Mouse (Mus musculus): ENCODE results near the gene Thsd4. TPM values are rescaled to one million over a fixed set of nuclear protein-coding genes. Genes with fewer than 3 reads are reported as not detected.

Thsd4 gene
- polyA plus RNA-seq, 1 experiment = 4.3 TPM

GRCm38 (mm10) chr9:60317291-60317690 lies 204.6 kb downstream of the Thsd4 start:
- Histone ChIP-seq H3K36me3 (ENCODE audit: control insufficient read depth, insufficient read depth, low read length) (no peaks in the 10 kb centered on the region), H3K4me1 (replicated peaks; ENCODE audit: control insufficient read depth, insufficient read depth, low read length) (no peaks in the 10 kb centered on the region), H3K4me3 (ENCODE audit: control insufficient read depth, insufficient read depth, low read length) (no peak overlapping the region), H3K27me3 (ENCODE audit: control insufficient read depth, insufficient read depth, low read length) (no peaks in the 10 kb centered on the region), H3K27ac (ENCODE audit: control insufficient read depth, insufficient read depth, low read length) (no peak overlapping the region)
- 96% methylated on average over 8 of the region's 8 CpGs for WGBS
- no peak for TF ChIP-seq CTCF (IDR thresholded peaks at IDR 0.05; ENCODE audit: borderline replicate concordance, control insufficient read depth, extremely low read depth, insufficient read depth, low read length, poor library complexity)
- TF ChIP-seq POLR2A (IDR thresholded peaks at IDR 0.05; ENCODE audit: control insufficient read depth, extremely low read depth, insufficient read depth, low read length, poor library complexity) = no peak
- no peak for DNase-seq

DNA sequence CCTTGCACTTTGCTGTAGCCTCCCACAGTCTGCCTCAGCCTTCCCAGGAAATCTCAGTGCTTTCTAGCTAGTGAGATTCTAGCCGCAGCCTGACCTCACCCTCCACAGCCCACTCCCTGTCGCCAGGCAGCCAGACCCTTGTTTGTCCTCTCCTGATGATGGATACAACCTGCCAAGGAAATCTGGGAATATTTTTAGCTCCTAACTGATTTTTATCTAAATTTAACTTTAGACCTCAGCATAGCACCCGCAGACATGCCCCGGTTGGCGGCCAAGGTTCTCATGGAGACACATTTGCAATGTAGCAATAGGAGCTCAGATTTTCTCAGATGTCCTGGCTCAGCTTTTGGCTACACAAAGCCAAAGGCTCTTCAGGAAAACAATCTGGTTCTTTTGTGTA lies 205.3 kb downstream of the Thsd4 start:
- Histone ChIP-seq H3K27me3 (ENCODE audit: control insufficient read depth, insufficient read depth, low read length) (no peaks in the 10 kb centered on the region), H3K27ac (ENCODE audit: control insufficient read depth, insufficient read depth, low read length) (no peak overlapping the region), H3K36me3 (ENCODE audit: control insufficient read depth, insufficient read depth, low read length) (no peaks in the 10 kb centered on the region), H3K4me3 (ENCODE audit: control insufficient read depth, insufficient read depth, low read length) (no peak overlapping the region), H3K4me1 (replicated peaks; ENCODE audit: control insufficient read depth, insufficient read depth, low read length) (no peaks in the 10 kb centered on the region)
- WGBS = 95% methylated on average over 5 of the region's 5 CpGs
- no peak for TF ChIP-seq POLR2A (IDR thresholded peaks at IDR 0.05; ENCODE audit: control insufficient read depth, extremely low read depth, insufficient read depth, low read length, poor library complexity)
- no peak for TF ChIP-seq CTCF (IDR thresholded peaks at IDR 0.05; ENCODE audit: borderline replicate concordance, control insufficient read depth, extremely low read depth, insufficient read depth, low read length, poor library complexity)
- DNase-seq = no peak

GRCm38 (mm10) chr9:60315533-60315932 lies 206.3 kb downstream of the Thsd4 start:
- no peak overlapping the region for H3K27ac ChIP-seq (ENCODE audit: control insufficient read depth, insufficient read depth, low read length)
- no peak for DNase-seq
- H3K4me1 ChIP-seq (replicated peaks; ENCODE audit: control insufficient read depth, insufficient read depth, low read length) = no peaks in the 10 kb centered on the region
- no peak overlapping the region for H3K4me3 ChIP-seq (ENCODE audit: control insufficient read depth, insufficient read depth, low read length)
- 83% methylated on average over 5 of the region's 5 CpGs for WGBS
- H3K27me3 ChIP-seq (ENCODE audit: control insufficient read depth, insufficient read depth, low read length) = no peaks in the 10 kb centered on the region
- TF ChIP-seq CTCF (IDR thresholded peaks at IDR 0.05; ENCODE audit: borderline replicate concordance, control insufficient read depth, extremely low read depth, insufficient read depth, low read length, poor library complexity) (no peak), POLR2A (IDR thresholded peaks at IDR 0.05; ENCODE audit: control insufficient read depth, extremely low read depth, insufficient read depth, low read length, poor library complexity) (no peak)
- H3K36me3 ChIP-seq (ENCODE audit: control insufficient read depth, insufficient read depth, low read length) = no peaks in the 10 kb centered on the region

- no peaks in the 10 kb centered on the region for H3K4me1 ChIP-seq (replicated peaks; ENCODE audit: control insufficient read depth, insufficient read depth, low read length)
- 85% methylated on average over 6 of the region's 6 CpGs for WGBS
- H3K36me3 ChIP-seq (ENCODE audit: control insufficient read depth, insufficient read depth, low read length) = no peaks in the 10 kb centered on the region
- no peaks in the 10 kb centered on the region for H3K27me3 ChIP-seq (ENCODE audit: control insufficient read depth, insufficient read depth, low read length)
- H3K4me3 ChIP-seq (ENCODE audit: control insufficient read depth, insufficient read depth, low read length) = no peak overlapping the region
- TF ChIP-seq CTCF (IDR thresholded peaks at IDR 0.05; ENCODE audit: borderline replicate concordance, control insufficient read depth, extremely low read depth, insufficient read depth, low read length, poor library complexity) (no peak), POLR2A (IDR thresholded peaks at IDR 0.05; ENCODE audit: control insufficient read depth, extremely low read depth, insufficient read depth, low read length, poor library complexity) (no peak)
- no peak for DNase-seq
- no peak overlapping the region for H3K27ac ChIP-seq (ENCODE audit: control insufficient read depth, insufficient read depth, low read length)
These were observed 208.2 kb downstream of the Thsd4 start for GRCm38 (mm10) chr9:60313661-60314060.

DNA sequence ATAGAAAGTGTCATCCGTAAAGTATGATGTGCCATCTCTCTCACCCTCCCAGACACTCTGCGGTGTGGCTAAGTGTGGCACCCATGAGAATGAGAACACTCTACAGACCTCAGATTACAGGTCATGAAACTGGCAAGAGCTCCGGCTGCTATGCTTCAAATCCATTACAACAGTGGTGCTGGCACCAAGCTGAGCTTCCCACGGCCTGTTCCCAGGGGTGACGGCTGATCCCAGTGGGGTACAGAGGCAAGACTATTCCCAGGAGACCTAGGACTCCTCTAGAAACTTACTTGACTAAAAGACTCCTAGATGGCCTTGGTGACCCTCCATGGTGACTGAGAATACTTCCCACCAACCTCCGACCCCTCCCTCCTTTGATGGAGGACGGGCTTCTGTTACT lies 209.2 kb downstream of the Thsd4 start:
- no peak overlapping the region for H3K4me3 ChIP-seq (ENCODE audit: control insufficient read depth, insufficient read depth, low read length)

DNA sequence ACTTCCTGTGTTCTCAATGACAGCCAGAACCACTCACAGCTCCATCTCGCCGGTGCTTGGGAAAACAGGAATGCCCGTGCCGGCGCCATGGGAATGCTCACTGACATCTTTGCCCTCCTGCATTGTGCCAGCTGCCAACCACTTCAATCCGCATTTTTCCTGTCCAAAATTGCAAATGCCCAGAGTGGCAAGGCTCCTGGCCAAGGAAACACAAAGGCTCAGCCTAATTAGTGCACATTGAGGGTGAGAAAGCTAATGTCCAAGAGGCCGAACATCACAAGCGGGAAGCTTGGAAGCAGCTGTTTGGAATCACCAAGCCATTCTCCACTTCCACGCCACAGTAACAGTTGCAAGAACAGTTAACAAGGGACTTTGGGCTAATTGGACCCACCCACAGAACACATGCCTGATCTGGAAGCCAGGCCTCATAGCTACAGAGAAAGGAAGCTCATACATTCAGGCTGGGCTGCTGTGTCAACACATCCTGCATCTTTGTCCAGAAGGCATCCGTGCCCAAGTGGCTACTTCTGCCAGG lies 210.2 kb downstream of the Thsd4 start:
- Histone ChIP-seq H3K4me1 (replicated peaks; ENCODE audit: control insufficient read depth, insufficient read depth, low read length) (no peaks in the 10 kb centered on the region), H3K36me3 (ENCODE audit: control insufficient read depth, insufficient read depth, low read length) (no peaks in the 10 kb centered on the region), H3K27me3 (ENCODE audit: control insufficient read depth, insufficient read depth, low read length) (no peaks in the 10 kb centered on the region), H3K27ac (ENCODE audit: control insufficient read depth, insufficient read depth, low read length) (no peak overlapping the region), H3K4me3 (ENCODE audit: control insufficient read depth, insufficient read depth, low read length) (no peak overlapping the region)
- no peak for TF ChIP-seq POLR2A (IDR thresholded peaks at IDR 0.05; ENCODE audit: control insufficient read depth, extremely low read depth, insufficient read depth, low read length, poor library complexity)
- no peak for TF ChIP-seq CTCF (IDR thresholded peaks at IDR 0.05; ENCODE audit: borderline replicate concordance, control insufficient read depth, extremely low read depth, insufficient read depth, low read length, poor library complexity)
- DNase-seq = no peak
- 87% methylated on average over 10 of the region's 10 CpGs for WGBS

More for the DNA sequence above, 209.2 kb downstream of the Thsd4 start:
- no peak for TF ChIP-seq POLR2A (IDR thresholded peaks at IDR 0.05; ENCODE audit: control insufficient read depth, extremely low read depth, insufficient read depth, low read length, poor library complexity)
- no peak for TF ChIP-seq CTCF (IDR thresholded peaks at IDR 0.05; ENCODE audit: borderline replicate concordance, control insufficient read depth, extremely low read depth, insufficient read depth, low read length, poor library complexity)
- DNase-seq = no peak
- Histone ChIP-seq H3K36me3 (ENCODE audit: control insufficient read depth, insufficient read depth, low read length) (no peaks in the 10 kb centered on the region), H3K4me1 (replicated peaks; ENCODE audit: control insufficient read depth, insufficient read depth, low read length) (no peaks in the 10 kb centered on the region), H3K27ac (ENCODE audit: control insufficient read depth, insufficient read depth, low read length) (no peak overlapping the region), H3K27me3 (ENCODE audit: control insufficient read depth, insufficient read depth, low read length) (no peaks in the 10 kb centered on the region)
- WGBS = 87% methylated on average over 7 of the region's 7 CpGs
